Mouse (Mus musculus) mouse trophoblast stem cell (cell line): Measurements from ENCODE around the gene Atp8b4.

Experiments
- in situ Hi-C, 2 experiments: fragments of 300-500 bp; cut with MseI, MboI; formaldehyde crosslinking; loops; 2 replicates in 1 of 2; 3 replicates in 1 of 2; pipeline ENCODE4 v1.15.1; 2025

Gene Atp8b4

DNA sequence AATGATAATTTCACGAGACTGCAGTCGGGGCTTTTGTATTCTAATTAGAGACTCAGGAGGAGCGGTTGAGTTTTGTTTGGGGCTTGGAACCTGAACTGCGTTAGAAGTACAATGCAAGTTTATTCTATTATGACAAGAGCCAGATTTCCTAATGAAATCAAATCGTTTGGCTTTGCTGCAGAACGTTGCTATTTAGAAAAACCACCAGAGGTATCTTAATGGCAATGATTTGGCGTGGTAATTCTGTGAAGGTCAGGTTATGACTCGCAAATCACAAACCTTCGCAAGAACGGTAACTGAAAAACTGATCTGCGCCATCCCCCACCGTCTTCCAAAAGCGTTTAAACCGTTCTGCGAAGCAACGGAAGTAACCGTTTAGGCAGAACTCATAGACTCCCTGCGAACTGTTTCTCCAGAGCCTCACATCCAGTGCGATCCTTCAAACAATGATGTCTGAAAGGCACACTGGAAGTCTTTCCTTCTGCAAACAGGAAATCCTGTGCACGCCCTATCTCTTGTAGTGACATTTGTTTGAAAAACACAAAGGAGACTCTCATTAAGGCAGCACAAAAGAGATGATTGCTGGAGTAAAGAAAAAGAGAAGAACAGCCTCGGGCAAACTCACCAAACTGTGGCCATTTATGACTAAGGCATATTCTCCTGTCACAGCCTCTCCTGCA is 139.2 kb downstream of the Atp8b4 start:
- in situ Hi-C loops = loop anchor here in 1 of 2 experiments (25.0 kb wide), 1 partner anchor 474 kb away; no protein-coding TSS in a partner anchor

DNA sequence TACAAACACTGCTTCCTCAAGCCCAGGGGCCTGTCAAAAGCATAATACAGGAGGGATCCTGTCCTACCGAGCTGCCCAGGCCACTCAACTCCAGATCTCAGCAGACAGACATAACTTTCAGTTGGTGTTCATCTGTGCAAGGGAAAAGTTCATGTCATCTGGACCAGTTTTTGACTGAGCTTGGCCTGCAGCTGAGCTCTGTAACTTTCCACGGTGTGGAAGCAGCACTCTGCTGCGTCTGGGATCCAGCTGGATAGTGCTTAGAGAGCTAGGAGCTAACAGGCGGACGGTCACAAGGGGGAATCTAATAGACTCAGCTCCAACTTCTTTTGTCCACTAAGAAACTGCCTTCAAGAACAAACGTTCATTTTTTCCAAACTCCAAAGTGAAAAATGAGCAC is 139.8 kb downstream of the Atp8b4 start:
- in situ Hi-C loops = loop anchor here in 1 of 2 experiments (25.0 kb wide), 1 partner anchor 473 kb away; no protein-coding TSS in a partner anchor

DNA sequence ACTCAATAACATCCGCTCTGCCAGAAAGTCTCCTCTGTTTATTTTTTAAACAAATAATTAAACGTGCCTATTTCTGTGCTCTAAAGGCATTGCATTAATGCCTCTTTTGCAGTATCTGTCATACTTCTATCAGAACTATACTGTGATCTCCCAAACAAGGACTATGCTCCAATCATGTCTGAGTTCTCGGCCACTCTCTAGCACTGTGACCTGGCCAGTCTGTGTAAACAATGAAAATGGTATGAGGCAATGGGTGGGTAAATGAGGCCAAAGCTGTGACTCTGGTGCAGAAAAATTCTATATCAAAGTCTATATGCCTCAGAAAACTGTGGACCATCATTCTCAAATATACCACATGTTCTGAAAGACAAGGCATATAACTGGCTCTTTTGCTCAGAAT is 140.5 kb downstream of the Atp8b4 start:
- in situ Hi-C loops = loop anchor here in 1 of 2 experiments (25.0 kb wide), 1 partner anchor 473 kb away; no protein-coding TSS in a partner anchor

DNA sequence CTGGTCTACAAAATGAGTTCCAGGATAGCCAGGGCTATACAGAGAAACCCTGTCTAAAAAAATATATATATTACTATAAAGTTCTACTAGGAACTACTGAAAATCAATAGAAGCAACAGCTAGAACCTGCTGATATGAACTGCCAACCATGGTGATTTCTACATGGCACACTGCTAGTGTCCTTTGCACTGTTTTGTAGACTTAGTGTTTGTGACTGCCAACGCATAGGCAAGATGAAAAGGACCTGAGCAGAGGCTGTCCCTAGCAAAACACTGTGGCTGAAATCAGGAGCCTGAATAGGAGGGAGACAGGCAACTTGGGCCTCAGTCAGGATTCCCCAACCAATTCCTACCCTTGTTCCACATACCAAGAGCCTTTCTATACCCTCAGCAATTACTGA is 141.2 kb downstream of the Atp8b4 start:
- in situ Hi-C loops = loop anchor here in 1 of 2 experiments (25.0 kb wide), 1 partner anchor 472 kb away; no protein-coding TSS in a partner anchor

DNA sequence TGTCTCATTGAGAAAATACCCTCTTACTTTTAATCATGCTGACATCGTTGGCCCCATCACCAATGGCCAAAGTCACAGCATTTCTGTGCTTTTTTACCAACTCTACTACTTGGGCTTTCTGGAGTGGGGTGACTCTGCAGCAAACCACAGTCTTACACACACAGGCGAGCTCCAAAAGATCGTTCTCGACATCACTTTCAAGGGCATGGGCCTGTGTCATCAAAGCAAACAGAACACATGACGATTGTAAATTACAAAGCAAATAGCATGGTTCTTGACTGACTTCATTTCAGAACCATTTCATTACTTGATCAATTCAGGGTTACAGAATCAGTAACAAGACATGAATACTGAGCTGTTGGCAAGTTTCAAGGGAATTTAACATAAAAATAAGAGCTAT is 141.7 kb downstream of the Atp8b4 start:
- in situ Hi-C loops = loop anchor here in 1 of 2 experiments (25.0 kb wide), 1 partner anchor 471 kb away; no protein-coding TSS in a partner anchor

DNA sequence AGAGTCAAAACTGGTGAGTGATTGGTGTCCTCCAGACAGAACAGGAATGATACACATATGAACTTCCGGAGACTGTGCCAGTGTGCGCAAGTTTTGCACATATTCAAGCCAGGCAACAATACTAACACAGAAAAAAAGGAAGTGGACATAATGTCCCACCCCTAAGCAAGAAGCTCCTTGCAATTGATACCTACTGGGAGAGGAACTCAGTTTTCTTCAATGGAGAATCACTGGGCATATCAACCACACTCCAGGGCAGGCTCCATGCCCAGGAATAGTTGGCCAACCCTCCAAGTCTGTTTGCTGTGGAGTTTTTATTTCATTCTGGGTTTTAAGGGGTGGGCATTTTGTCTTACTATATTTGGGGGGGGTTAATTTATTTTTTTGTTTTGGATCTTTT is 145.2 kb downstream of the Atp8b4 start:
- in situ Hi-C loops = loop anchor here in 1 of 2 experiments (25.0 kb wide), 1 partner anchor 468 kb away; no protein-coding TSS in a partner anchor

DNA sequence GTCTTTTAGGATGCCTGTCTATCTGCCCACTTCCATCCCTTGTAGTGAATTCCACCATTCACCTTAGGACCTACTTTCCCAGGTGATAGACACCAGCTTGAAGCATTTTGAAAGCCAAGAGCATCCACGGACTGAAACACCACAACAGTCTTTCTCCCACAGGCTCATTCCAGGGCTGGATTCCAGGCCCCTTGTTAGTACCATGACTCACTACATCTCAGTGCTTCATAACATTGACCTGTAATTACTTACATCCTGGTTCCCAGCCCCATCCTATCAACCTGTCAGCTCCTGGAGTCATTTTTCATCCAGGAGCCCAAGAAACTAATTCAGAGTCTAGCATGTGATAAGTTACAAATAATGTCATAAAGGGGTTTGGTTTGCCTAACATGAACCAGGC is 148.7 kb downstream of the Atp8b4 start:
- in situ Hi-C loops = loop anchor here in 1 of 2 experiments (25.0 kb wide), 1 partner anchor 465 kb away; no protein-coding TSS in a partner anchor

DNA sequence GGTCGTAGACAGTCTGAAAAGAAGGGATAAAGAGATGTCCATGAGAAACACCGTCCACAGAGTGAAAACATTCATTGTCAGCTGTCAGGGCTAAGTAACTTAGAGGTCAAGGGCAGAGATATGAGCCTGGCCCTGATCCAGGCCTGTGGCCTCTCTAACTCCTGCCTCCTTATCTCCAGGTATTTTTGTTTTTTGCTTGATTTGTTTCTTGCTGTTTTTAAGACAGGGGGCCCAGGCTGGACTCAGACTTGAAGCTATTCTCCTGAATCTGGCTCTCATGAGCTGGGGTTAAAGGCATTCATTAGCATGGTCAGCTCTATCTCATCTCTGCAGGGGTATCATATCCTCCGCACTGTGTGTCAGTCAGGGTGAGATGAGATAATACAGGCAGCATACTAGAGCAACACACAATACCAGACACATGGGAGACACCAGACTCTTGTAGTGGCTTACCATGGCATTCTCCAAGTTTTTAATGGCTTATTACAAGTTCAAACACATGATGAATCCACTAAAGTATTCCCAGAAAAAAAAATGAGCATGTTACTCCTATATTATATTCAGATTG is 157.4 kb downstream of the Atp8b4 start:
- in situ Hi-C loops = no loop called here

DNA sequence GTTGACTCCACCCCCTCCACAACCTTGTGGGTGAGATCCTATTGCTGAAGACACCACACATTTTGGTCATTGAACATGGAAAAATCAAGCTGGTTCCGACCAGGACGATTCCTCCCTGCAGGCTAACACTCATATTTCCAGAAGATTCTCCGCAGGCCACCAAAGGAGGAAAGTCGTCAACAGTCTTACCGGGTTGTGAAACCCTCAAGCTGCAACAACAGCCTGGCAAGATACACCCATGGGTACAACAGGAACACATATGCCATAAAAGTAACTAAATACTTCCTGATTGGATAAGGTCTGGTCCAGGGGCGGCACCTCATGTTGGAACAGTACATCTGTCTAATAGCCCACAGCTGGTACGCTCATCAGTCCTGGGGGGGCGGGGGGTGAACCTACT is 159.0 kb downstream of the Atp8b4 start:
- in situ Hi-C loops = no loop called here

DNA sequence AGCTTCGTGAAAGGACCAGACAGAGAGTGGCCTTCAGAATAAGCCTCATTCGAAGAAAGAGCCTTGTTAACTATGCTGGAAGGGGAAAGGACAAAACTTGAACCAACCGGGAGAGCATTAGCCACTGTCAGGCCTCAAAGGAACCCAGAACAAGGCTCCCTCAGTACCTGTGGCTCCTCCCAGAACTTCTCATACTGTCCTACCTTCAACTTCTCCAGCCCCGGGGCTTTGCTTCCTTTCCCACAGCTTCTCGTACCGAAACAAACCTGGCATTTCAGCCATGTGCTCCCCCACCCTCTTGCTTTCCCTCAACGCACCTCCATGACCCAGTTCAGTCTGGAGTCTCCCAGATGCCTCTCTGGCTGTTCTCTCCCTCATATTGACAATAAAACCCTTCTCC is 160.3 kb downstream of the Atp8b4 start:
- in situ Hi-C loops = no loop called here

DNA sequence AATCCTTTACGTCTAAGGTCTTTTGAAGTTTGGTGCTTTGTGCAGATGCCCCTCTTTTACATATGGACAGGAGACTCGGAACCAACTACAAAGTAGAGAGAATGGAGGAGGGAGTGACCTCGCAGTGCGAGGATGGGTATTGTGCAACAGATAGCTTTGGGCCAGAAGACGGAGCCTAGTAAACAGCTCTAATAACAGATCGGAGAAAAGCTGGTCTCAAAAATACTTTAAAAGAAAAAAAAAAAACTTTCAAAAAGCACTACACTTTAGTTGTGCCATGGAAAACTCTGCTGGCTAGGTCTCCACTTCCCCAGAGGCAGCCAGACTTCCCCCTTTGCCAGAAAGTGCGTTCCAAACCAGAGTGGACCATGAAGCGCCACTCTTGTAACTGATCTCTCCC is 161.0 kb downstream of the Atp8b4 start:
- in situ Hi-C loops = no loop called here

DNA sequence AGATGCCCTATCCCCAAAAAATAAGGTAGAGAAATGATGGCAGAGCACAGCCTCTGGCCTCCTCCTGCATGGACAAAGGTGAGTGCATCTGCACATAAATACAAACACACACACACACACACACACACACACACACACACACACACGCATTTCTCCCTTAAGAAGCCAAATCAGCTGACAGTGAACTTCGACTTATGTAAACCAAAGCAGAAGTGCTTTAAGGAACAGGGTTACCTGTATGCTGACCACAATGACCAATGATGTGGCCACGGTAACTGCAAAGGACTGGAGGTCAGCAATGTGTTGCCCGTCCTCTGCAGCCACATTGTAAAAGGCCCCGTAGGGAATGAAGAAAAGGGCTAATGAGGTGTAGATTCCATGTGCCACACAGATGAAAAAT is 163.3 kb downstream of the Atp8b4 start:
- in situ Hi-C loops = no loop called here

DNA sequence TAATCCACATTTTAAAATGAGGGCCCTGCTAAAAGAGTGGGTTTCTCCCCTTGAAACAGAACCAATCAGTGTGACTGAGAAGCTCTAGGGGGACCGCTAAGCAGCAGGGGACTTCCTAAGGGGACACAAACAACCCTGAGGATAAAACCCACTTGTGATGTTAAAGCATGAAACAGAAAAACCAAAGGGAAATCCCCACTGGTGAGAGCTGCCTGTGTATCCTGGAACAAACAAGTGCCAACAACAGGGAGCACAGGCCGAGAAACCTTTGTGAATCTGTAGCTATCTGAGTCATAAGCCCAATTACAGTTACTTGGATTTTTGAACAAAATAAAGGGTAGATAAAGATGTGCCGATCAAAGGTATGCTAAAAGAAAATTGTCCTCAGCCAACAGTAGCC is 168.7 kb downstream of the Atp8b4 start:
- in situ Hi-C loops = no loop called here

DNA sequence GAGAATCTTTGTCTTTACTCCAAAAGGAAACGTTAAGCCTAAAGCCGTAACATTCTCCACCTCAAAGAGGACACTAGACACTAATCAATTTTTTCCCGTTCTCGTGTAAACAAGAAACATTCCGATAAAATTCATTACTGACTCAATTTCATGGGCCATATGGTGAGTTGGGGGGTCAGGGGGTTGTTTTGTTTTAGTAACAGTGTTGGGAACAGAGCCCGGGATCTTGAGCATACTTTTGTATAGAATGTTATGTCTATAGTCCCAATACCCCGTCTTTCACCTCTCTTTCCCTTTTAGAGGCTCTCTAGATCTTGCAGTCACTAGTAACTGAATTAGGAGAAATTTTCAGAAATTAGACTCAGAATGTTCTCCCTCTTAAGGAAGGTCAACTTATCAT is 177.3 kb downstream of the Atp8b4 start:
- in situ Hi-C loops = no loop called here

DNA sequence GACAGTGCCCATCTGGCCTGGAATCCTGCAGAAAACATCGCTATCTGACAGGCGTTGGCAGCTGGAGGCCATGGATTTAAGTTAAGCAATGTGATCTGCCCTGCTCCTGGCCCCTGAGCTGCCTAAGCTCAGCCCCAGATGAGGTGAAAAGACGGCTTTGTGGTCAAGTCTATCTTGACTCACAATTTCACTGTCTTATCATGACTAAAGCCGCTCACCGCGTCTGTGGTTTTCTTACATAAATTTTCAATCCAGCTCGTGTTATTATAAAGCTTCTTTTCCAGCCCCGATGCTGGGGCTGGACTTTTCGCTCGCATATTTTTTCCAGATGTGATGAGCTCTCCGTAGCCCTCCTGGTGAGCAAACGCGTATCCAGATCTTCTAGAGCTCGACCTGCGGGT is 177.8 kb downstream of the Atp8b4 start:
- in situ Hi-C loops = no loop called here

DNA sequence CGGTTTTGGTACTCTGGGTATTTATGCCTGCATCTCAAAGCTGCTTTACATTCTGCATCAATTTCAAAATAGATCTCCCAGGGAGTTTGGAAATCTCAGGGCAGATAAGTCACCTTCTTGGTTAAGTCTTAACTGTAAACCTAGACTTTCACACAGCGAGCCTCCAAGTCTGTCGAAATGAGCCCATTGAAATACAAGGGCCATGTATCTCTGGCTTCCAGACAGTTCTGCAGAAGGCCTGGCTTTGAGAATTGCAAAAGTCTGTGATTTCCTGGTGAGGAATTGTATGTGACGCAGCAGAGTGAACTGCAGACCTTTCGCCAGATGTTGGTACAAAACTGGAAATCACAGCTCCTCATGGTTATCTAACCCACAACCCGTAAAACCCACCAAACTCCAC is 182.4 kb downstream of the Atp8b4 start:
- in situ Hi-C loops = no loop called here

DNA sequence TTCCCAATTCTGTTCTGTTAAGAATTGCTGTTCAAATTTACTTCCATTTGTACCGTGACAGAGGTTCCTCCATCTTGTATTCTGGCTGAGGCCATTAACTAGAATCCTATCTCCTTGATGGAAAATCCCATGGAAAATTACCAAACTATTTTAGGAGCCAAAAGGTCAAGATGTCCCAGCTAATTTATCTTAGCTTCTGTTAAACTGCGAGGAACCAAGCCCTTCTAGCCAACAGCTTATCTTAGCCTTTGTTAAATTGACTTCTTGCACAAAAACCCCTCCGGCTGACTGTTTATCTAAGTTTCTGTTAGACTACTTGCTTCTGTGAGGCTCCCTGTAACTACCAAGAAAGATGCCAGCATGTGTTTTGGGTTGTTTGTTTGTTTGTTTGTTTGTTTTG is 183.5 kb downstream of the Atp8b4 start:
- in situ Hi-C loops = no loop called here

DNA sequence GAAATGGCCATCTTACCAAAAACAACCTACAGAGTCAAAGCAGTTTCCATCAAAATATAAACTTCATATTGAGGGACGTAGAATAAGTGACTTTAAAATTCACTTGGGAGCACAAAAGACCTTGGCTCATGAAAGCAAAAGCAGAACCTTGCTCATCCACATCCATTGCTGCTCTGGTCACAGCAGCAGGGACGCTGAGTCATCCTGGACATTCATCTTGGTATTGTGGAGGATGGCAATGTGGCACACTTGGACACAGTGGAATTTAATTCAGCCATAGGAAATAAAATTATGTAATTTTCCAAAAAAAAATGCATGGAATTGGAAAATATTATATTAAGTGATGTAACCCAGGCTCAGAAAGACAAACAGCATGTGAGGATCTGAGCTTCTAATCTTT is 184.1 kb downstream of the Atp8b4 start:
- in situ Hi-C loops = no loop called here

DNA sequence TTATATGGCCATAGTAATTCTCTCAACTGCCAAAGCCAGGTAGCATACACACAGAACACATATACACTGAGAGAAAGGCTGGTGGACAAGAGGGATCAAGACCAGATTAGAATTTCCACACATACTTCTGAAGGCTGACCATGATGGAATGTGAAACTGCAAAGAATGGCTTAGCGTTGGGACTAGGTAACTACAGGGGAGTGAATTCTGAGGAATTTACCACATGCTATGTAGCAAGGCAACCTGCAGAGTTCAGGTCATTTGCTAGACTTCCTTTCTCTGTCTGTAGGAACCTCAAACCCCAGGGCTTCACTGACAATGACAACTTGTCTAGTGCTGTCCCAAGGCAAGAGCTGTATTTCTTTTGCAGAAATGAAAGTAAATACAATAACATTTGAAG is 189.4 kb downstream of the Atp8b4 start:
- in situ Hi-C loops = no loop called here

DNA sequence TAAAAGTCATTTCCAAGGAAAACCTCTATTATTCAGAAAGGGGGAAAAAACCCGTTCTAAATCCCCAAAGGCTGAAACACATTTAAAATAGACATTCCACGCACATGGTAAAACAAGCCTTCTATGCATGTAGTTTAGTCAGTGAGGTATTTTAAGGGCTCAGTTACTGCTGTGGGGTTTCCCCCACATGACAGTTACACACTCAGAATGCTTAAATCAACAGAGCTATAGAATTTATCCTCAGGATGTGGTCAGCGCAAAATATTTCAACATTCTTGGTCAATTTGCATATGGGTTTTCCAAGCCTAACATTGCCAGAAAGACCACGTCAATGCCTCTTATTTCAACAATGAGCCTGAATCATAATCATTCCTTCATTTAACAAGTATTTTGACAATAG is 190.5 kb downstream of the Atp8b4 start:
- in situ Hi-C loops = no loop called here

DNA sequence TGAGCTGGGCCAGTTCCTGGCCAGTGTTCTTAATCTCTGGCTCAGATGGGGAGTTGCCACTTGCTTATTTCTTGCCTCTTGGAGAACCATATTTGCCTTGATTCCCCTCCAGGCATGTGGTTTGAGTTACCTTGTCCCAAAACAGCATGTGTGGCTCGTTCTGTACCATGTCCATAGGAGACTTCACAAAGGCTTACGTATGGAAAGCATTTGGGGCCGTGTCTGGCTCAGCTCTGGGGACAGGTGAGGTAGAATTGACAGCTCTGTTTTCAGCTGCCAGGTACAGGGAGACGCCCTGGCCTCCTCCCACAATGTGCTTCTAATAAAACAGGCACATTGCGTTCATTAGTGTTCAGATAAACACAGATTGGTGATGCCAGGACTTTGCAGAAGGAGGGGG is 195.9 kb downstream of the Atp8b4 start:
- in situ Hi-C loops = no loop called here

DNA sequence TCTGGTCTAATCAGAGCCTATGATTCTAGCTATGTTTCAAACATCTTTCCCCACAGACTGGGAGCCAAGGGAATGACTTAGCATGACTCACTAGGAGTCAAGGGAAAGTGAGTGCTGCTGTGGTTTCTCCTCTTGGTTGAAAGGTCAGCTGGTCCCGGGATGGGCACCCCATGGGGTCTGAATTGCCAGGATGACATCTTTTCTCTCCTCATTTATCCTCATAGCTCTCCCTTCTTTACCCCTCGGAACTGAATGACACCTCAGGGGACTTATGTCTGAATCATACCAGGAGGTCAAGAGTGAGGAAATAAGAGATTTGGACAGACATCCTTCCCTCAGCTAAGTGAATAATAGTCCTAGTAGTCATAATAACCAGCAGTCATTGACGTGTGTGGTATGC is 197.2 kb downstream of the Atp8b4 start:
- in situ Hi-C loops = no loop called here

DNA sequence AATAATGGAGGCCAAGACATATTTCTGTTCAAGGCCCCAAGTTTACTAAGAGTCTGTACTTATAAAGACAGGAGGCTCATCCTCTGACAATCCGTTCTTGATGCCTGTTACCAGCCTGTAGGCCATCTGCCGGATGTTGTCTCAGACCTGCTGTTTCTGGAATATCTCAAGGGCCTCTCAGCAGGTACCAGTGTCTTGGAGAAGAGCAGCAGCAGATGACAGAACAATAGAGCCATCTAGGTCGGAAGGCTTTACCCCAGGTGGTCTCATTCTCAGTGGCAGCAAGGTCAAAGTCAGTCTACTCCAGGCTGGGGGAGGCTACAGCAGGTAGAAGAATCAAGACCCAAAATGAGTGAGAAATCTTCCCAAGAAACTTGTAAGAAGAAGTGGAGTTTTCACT is 198.1 kb downstream of the Atp8b4 start:
- in situ Hi-C loops = no loop called here
